Mouse (Mus musculus) G1E (cell line): ENCODE results near the gene Ccl3.

Source experiments
- CTCF ChIP-seq: IDR thresholded peaks from 2 replicates; pipeline ENCODE4 v1.5.1; 2012; ENCODE audit warnings: low read depth, low read length, inconsistent platforms, mixed read lengths
- POLR2AphosphoS5 ChIP-seq: IDR thresholded peaks from 2 replicates; pipeline ENCODE4 v1.6.1; 2012; ENCODE audit warnings: low read depth, low read length, inconsistent platforms; ENCODE audit not compliant: insufficient replicate concordance
- TAL1 ChIP-seq: conservative IDR thresholded peaks from 2 replicates; pipeline ENCODE4 v1.6.1; 2012; ENCODE audit warnings: low read depth, low read length, inconsistent platforms, mixed read lengths

DNA sequence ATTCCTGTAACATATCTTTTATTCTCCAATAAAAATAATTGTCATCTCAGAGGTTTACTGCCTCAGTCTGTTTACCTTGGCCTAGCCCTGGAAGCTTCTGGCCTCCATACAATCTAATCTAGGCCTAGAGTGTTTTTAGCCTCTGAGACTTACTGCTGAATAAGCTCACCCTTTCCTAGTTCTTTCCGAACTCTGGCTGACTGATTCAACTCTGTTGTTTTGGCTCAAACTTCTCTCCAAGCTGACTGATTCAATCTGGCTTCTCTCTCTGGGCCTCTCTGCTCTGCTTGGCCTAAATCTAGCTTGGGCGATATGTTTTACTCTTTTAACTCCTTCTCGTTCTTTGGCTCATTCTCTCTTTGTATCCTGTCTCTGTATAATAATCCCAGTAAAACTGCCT lies 50.2 kb downstream of the Ccl3 start:
- TF ChIP-seq CTCF (no peak), TAL1 (no peak), POLR2AphosphoS5 (no peak)
